9 mouse cellular contexts compared by ENCODE assay signal in the genomic region with DNA sequence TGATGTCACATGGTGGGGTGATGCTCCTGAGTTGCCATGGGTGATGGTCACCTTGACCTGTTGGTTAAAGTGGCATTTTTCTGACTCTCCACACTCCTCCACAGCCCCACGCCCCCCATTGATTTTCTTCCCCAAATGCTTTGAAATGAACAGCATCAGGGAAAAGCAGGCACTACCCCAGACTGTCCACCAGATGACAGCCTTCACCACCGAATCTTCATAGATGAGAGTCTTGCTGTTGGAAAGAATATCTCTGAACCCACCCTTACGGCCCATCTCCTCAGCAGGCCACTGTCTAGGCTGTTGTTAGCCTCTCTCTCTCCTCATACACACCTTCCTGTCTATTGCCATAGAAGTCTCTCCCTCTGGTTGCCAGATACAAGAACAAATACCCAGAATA.
A peak's percentile ranks its signal among the peaks of the same experiment; 100 is the strongest.
DNase-seq lines count a peak whose midpoint lies in the region; ATAC-seq lines count a peak whose summit lies in the region.
"Had no signal": no experiment of that assay in that cellular context is flagged by ENCODE, and none has a peak within 500 bp of the region (broad histone marks: within the 10 kb centered on the region; RNA-seq: fewer than 3 reads in every experiment).

No protein-coding gene starts in this region.

- H3K9me3 ChIP-seq in hindbrain, embryonic 14.5 days (ENCODE audit: control insufficient read depth, low read length): no peaks in the 10 kb centered on the region
- H3K9me3 ChIP-seq: limb, embryonic 15.5 days had no signal

- no peak overlapping the region for H3K4me3 ChIP-seq in hindbrain, embryonic 14.5 days (replicated peaks; ENCODE audit: low read length)
- H3K4me3 ChIP-seq: limb, embryonic 15.5 days had no signal

- H3K4me2 ChIP-seq in hindbrain, embryonic 14.5 days (replicated peaks): no peak overlapping the region
- H3K4me2 ChIP-seq: limb, embryonic 15.5 days had no signal

- 35% methylated on average over 3 of the region's 3 CpGs for WGBS in hindbrain, embryonic 14.5 days

- peak; percentile 60 for DNase-seq in kidney, postnatal 10 days
- DNase-seq in kidney, adult 11 months: no peak
- peak; percentile 77 for DNase-seq in 3T3-L1 (ENCODE audit: low read depth, low spot score)
- peak; percentile 50 to 52 for DNase-seq in B cell, adult 2 months
- peak; percentile 26 for DNase-seq in brain, embryonic 18.5 days (ENCODE audit: low read depth, low spot score)
- peak; percentile 76 for DNase-seq in hindbrain, embryonic 14.5 days (ENCODE audit: low spot score)
- DNase-seq in thymus, postnatal 14 days: peak; percentile 42
- DNase-seq in right cerebral cortex, postnatal 36 days (ENCODE audit: low spot score in 2 of 2): no peak

- H3K9ac ChIP-seq in hindbrain, embryonic 14.5 days: no peak overlapping the region
- H3K9ac ChIP-seq: limb, embryonic 15.5 days had no signal

- H3K27me3 ChIP-seq in hindbrain, embryonic 14.5 days (ENCODE audit: control insufficient read depth, insufficient read depth, low read length): no peaks in the 10 kb centered on the region

- ATAC-seq in hindbrain, embryonic 14.5 days (ENCODE audit: low FRiP score): no peak

- H3K36me3 ChIP-seq in hindbrain, embryonic 14.5 days (replicated peaks; ENCODE audit: control insufficient read depth, insufficient read depth): no peaks in the 10 kb centered on the region
- H3K36me3 ChIP-seq: limb, embryonic 15.5 days had no signal

- H3K4me1 ChIP-seq in hindbrain, embryonic 14.5 days (replicated peaks; ENCODE audit: control insufficient read depth, insufficient read depth, low read length): no peaks in the 10 kb centered on the region

- H3K27ac ChIP-seq in hindbrain, embryonic 14.5 days: no peak overlapping the region
- H3K27ac ChIP-seq: limb, embryonic 15.5 days had no signal

Comparison
In these comparisons a context has a peak if more than half of its experiments do, and no peak if none do; other contexts are left out.
1. DNase-seq: peak in kidney, postnatal 10 days (single experiment), 3T3-L1 (single experiment), B cell, adult 2 months (2 of 2), brain, embryonic 18.5 days (single experiment), hindbrain, embryonic 14.5 days (single experiment) and thymus, postnatal 14 days (single experiment); none in kidney, adult 11 months (single experiment) and right cerebral cortex, postnatal 36 days (0 of 2).